Mouse (Mus musculus) left cerebral cortex, postnatal 4 days (tissue): ENCODE results near the gene Fxyd5. TPM values are rescaled to one million over a fixed set of nuclear protein-coding genes. Genes with fewer than 3 reads are reported as not detected.

Source experiments
- DNase-seq: peaks from one replicate; pipeline ENCODE4 v3.0.0-alpha.2; 2022
- intact Hi-C: fragments of 180-260 bp; cut with DNase I; formaldehyde crosslinking; loops from one replicate; pipeline ENCODE4 v1.15.1; 2025
- microRNA-seq: library from miRNA; unstranded; fragments of <30 nt; microRNA quantifications from one replicate; pipeline ENCODE4 v1.2.0, GENCODE M21; 2022
- total RNA-seq, 2 experiments: library from RNA; stranded (reverse); gene quantifications; 2 replicates each; pipeline ENCODE4 v1.2.3; 2021

The Fxyd5 gene
- total RNA-seq, 2 experiments from 2014 or later = 23.5 to 25.4 TPM

- intact Hi-C loops = no loop called here
- no peak for DNase-seq
Observed at GRCm38 (mm10) chr7:30992148-30992547, 50.1 kb downstream of the Fxyd5 start.

GRCm38 (mm10) chr7:30988519-30989162 lies 53.6 kb downstream of the Fxyd5 start:
- intact Hi-C loops = no loop called here
- no peak for DNase-seq

- no peak for DNase-seq
- intact Hi-C loops = no loop called here
Observed at GRCm38 (mm10) chr7:30985357-30985756, 56.9 kb downstream of the Fxyd5 start.

Small RNAs within 50 kb of the gene (microRNA-seq; reads per million reads assigned to microRNA genes)
- not detected for gene Mir7050

Other genes with a start within 250 kb of the Fxyd5 start
- not detected for gene Ffar2, start 218.7 kb downstream of the Fxyd5 start, total RNA-seq
- gene Ffar3, start 186.3 kb downstream of the Fxyd5 start, total RNA-seq = not detected
- gene Ffar1, start 180.9 kb downstream of the Fxyd5 start, total RNA-seq = not detected
- under 1 TPM; 0.44 to 0.48 TPM for gene Cd22, start 162.1 kb downstream of the Fxyd5 start, total RNA-seq
- 1 to 10 TPM; 1.3 to 3.4 TPM for gene Mag, start 127.6 kb downstream of the Fxyd5 start, total RNA-seq
- gene Hamp2, start 117.8 kb downstream of the Fxyd5 start, total RNA-seq = not detected
- not detected for gene Hamp, start 98.4 kb downstream of the Fxyd5 start, total RNA-seq
- 100 to 1,000 TPM in 1 of 2 experiments, 10 to 100 TPM in 1; 92.8 to 105 TPM for gene Usf2, start 85.7 kb downstream of the Fxyd5 start, total RNA-seq
- 10 to 100 TPM; 12.5 to 12.8 TPM for gene Lsr, start 69.0 kb downstream of the Fxyd5 start, total RNA-seq
- under 1 TPM in 1 of 2 experiments, not detected in 1; 0.42 TPM for gene Fam187b, start 68.7 kb downstream of the Fxyd5 start, total RNA-seq
- 100 to 1,000 TPM; 108 to 159 TPM for gene Fxyd7, start 9.0 kb upstream of the Fxyd5 start, total RNA-seq
- 1 to 10 TPM; 8.4 to 8.7 TPM for gene Fxyd1, start 14.7 kb upstream of the Fxyd5 start, total RNA-seq
- 1 to 10 TPM; 2.4 to 2.7 TPM for gene Lgi4, start 16.9 kb upstream of the Fxyd5 start, total RNA-seq
- not detected for gene Fxyd3, start 34.2 kb upstream of the Fxyd5 start, total RNA-seq
- 1 to 10 TPM; 1.4 to 1.6 TPM for gene Hpn, start 72.8 kb upstream of the Fxyd5 start, total RNA-seq
- 10 to 100 TPM; 58.6 to 66.7 TPM for gene Scn1b, start 84.5 kb upstream of the Fxyd5 start, total RNA-seq
- gene Gramd1a, start 113.4 kb upstream of the Fxyd5 start, total RNA-seq = 100 to 1,000 TPM; 184 to 195 TPM
- gene Scgb2b2, start 248.0 kb upstream of the Fxyd5 start, total RNA-seq = not detected
- gene Scgb1b2, start 249.3 kb upstream of the Fxyd5 start, total RNA-seq = not detected